Mouse (Mus musculus): ENCODE measurements around the gene Ptma. TPM values are rescaled to one million over a fixed set of nuclear protein-coding genes. Genes with fewer than 3 reads are reported as not detected.

Ptma gene
- polyA plus RNA-seq, 1 experiment from 2014 or later = 2,521 TPM

DNA sequence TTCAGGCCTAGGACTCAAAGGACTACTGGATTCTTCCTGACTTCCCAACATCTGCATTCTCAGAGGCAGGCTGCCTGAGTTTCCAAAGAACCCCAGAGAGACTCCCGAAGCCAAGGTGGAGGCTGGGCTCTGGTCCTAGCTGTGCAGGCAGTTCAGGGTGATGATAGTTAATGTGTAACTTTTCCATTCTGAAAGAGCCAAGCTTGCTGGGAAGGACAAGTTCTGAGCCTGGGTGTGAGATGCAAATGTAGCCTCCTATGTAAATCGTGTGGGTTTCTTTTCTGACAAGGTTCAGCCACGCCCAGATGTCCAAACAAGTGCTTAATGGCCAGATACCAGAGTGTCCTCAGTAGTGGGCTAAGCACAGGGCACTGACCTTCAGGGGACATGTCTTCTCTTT, 28.5 kb upstream of the Ptma start:
- Histone ChIP-seq H3K4me2 (no peak overlapping the region), H3K9me3 (no peaks in the 10 kb centered on the region), H3K4me1 (peaks cover 40% of the 10 kb centered on the region), H3K36me3 (no peaks in the 10 kb centered on the region), H3K4me3 (replicated peaks) (no peak overlapping the region), H3K27me3 (replicated peaks) (no peaks in the 10 kb centered on the region), H3K9ac (no peak overlapping the region), H3K27ac (peak overlapping the region; percentile 87)
- 33% methylated on average over 3 of the region's 3 CpGs for WGBS
- ATAC-seq (ENCODE audit: insufficient read depth, low FRiP score, low read depth) = peak; percentile 63

DNA sequence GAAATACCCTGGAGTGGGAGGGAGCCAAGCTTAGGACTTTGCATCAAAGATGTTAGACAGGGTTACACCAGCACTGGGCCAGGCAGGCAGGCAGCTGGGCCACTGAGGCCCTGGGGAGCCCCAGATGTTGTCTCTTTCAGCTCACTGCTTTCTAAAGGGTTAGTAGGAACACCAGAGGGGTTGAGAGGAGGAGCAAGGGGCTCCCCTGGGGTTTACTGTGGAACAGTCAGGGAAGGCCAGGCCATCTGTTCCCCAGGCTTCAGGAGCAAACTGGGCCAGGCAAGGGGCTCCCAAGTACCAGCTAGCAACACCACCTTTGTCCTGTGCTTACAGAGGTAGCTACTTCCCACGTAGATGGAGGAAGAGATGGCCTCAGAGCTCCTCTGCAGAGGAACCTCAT, 27.9 kb upstream of the Ptma start:
- Histone ChIP-seq H3K9me3 (no peaks in the 10 kb centered on the region), H3K27me3 (replicated peaks) (no peaks in the 10 kb centered on the region), H3K4me1 (peaks cover 46% of the 10 kb centered on the region), H3K9ac (no peak overlapping the region), H3K4me2 (no peak overlapping the region), H3K27ac (peak overlapping the region; percentile 87), H3K36me3 (no peaks in the 10 kb centered on the region), H3K4me3 (replicated peaks) (no peak overlapping the region)
- ATAC-seq (ENCODE audit: insufficient read depth, low FRiP score, low read depth) = no peak
- 61% methylated on average over 1 of the region's 1 CpGs for WGBS

DNA sequence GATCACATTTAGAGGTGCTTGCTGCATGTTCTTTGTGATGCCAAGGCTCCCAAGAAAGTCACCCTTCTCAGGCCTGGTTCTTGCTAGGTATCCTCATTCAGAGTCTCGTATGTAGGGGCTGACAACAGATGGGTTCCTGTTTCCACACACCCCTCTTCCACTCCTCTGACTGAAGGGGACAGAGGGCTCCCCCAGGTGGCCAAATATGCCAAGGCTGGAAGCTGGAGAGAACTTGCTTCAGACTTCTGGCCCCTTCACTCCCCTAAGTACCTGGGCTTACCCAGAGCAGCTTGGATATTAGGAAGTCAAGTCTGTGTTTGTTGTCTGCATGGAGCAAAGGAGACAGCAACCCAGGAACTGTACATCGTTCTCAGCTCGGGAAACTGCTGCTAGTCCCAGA, 26.6 kb upstream of the Ptma start:
- H3K9me3 ChIP-seq = no peaks in the 10 kb centered on the region
- H3K27ac ChIP-seq = peak overlapping the region; percentile 26; the same call in 1 of the 2 replicates
- ATAC-seq (ENCODE audit: insufficient read depth, low FRiP score, low read depth) = no peak
- no peaks in the 10 kb centered on the region for H3K27me3 ChIP-seq (replicated peaks)
- no peaks in the 10 kb centered on the region for H3K36me3 ChIP-seq
- H3K4me3 ChIP-seq (replicated peaks) = no peak overlapping the region
- WGBS = 31% methylated on average over 3 of the region's 3 CpGs
- H3K9ac ChIP-seq = no peak overlapping the region
- no peak overlapping the region for H3K4me2 ChIP-seq
- peaks cover 53% of the 10 kb centered on the region for H3K4me1 ChIP-seq

DNA sequence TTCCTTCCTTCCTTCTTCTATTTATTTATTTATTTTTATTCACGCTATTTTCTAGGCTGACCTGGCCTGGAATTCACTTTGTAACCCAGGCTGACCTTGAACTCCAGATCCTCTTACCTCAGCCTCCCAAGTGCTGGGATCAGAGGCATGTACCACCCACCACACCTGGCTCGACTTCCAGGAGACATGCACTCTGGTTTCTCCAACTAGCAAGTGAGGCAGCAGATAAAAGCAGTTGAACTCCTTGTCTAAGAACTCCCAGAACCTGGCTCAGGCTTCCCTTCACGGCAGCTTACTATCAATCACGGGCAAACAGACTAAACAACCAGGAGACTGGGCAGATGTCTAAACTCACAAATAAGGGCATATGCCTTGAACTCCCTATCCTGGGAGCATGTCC, 25.8 kb upstream of the Ptma start:
- WGBS = 56% methylated on average over 4 of the region's 4 CpGs
- ATAC-seq (ENCODE audit: insufficient read depth, low FRiP score, low read depth) = no peak
- H3K27ac ChIP-seq = peak overlapping the region; percentile 33; the same call in 1 of the 2 replicates
- H3K9me3 ChIP-seq = no peaks in the 10 kb centered on the region
- peaks cover 61% of the 10 kb centered on the region for H3K4me1 ChIP-seq
- no peak overlapping the region for H3K4me3 ChIP-seq (replicated peaks)
- H3K4me2 ChIP-seq = no peak overlapping the region
- no peaks in the 10 kb centered on the region for H3K36me3 ChIP-seq
- no peaks in the 10 kb centered on the region for H3K27me3 ChIP-seq (replicated peaks)
- no peak overlapping the region for H3K9ac ChIP-seq

DNA sequence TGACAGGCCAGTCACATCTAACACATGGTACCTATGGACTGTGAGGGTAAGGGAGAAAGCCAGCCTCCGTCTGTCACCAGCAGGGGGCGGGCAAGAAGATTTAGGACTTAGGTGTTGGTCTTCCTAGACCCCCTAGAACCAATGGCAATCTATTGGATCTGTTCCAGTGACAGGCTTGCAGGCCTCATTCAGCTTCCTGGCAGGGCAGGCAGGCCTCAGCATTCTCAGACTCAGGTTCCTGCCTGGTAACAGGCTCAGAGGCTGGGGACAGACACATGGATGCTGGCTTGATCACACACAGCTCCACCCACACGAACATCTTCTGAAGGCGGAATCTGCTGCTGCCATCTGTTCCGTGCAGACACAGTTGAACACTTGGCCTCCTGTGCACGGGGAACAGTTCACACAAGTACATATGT, 25.4 kb upstream of the Ptma start:
- 30% methylated on average over 6 of the region's 6 CpGs for WGBS

DNA sequence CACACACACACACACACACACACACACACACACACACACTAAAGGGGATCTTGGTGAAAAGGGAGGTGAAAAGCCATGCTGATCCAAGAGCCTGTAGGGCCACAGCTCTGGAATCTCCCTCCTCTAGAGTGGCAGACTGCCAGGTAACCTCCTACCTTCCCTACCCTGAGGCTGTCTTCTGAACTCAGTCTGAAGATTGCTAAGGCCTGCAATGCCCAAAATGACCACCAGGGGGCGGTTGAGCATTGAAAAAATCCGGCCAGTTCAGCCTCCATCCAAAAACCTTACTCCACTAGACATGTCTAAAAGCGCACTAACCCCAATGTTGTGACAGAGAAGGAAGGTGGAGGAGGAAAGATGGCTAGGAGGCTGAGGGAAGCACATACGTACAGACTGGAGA, 25.0 kb upstream of the Ptma start:
- WGBS = 1% methylated on average over 4 of the region's 4 CpGs
- Histone ChIP-seq H3K4me2 (peak overlapping the region; percentile 22; the same call in 1 of the 2 replicates), H3K9ac (no peak overlapping the region), H3K4me1 (peaks cover 67% of the 10 kb centered on the region), H3K27ac (peak overlapping the region; percentile 98), H3K4me3 (replicated peaks) (no peak overlapping the region), H3K9me3 (no peaks in the 10 kb centered on the region), H3K36me3 (no peaks in the 10 kb centered on the region), H3K27me3 (replicated peaks) (no peaks in the 10 kb centered on the region)
- ATAC-seq (ENCODE audit: insufficient read depth, low FRiP score, low read depth) = no peak

More for the DNA sequence above, 25.4 kb upstream of the Ptma start:
- no peak overlapping the region for H3K9ac ChIP-seq
- H3K27ac ChIP-seq = peak overlapping the region; percentile 98
- no peak overlapping the region for H3K4me3 ChIP-seq (replicated peaks)
- ATAC-seq (ENCODE audit: insufficient read depth, low FRiP score, low read depth) = no peak
- H3K4me2 ChIP-seq = no peak overlapping the region
- no peaks in the 10 kb centered on the region for H3K36me3 ChIP-seq
- H3K9me3 ChIP-seq = no peaks in the 10 kb centered on the region
- H3K27me3 ChIP-seq (replicated peaks) = no peaks in the 10 kb centered on the region
- peaks cover 62% of the 10 kb centered on the region for H3K4me1 ChIP-seq

DNA sequence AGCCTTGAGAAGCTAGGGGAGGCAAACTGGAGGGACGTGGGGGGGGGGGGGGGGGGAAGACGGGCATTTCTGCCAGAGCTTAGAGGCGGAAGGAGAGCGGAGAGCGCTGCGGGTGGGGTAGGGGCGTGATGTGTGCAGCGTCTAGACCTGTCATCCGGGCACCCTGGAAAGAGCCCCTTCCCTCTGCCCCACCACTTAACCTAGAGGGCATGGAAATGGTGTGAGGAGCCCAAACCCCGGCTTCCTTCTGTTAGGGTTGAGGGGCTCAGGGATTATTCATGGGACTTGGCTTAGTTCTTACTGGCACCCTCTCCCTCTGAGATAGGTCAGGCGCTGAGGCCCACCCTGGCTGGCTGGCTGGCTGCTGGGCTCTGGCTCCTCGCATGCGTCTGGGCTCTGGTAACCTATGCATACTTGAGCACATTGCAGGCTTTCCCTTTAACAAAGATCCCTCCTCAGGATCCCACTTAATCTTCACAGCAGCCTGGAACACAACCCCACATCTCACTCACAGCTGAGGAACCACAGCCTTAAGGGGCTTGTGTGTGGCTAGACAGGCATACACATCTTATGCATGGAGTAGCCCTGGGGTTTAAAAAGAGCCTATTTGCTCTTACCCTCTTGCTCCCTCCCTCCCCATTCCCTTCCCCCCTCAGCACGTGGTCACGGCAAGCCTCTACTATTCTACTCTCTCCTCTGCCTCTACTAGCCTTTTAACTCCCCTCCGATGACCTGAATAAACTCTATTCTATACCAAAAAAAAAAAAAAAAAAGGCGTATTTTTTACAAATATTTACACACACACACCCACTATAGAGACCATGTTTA, 24.1 kb upstream of the Ptma start:
- Histone ChIP-seq H3K36me3 (no peaks in the 10 kb centered on the region), H3K9me3 (no peaks in the 10 kb centered on the region), H3K27ac (peak overlapping the region; percentile 98), H3K4me1 (peaks cover 61% of the 10 kb centered on the region), H3K9ac (no peak overlapping the region), H3K27me3 (replicated peaks) (no peaks in the 10 kb centered on the region), H3K4me2 (peak overlapping the region; percentile 85; the same call in 1 of the 2 replicates), H3K4me3 (replicated peaks) (no peak overlapping the region)
- 29% methylated on average over 15 of the region's 17 CpGs for WGBS
- no peak for ATAC-seq (ENCODE audit: insufficient read depth, low FRiP score, low read depth)

DNA sequence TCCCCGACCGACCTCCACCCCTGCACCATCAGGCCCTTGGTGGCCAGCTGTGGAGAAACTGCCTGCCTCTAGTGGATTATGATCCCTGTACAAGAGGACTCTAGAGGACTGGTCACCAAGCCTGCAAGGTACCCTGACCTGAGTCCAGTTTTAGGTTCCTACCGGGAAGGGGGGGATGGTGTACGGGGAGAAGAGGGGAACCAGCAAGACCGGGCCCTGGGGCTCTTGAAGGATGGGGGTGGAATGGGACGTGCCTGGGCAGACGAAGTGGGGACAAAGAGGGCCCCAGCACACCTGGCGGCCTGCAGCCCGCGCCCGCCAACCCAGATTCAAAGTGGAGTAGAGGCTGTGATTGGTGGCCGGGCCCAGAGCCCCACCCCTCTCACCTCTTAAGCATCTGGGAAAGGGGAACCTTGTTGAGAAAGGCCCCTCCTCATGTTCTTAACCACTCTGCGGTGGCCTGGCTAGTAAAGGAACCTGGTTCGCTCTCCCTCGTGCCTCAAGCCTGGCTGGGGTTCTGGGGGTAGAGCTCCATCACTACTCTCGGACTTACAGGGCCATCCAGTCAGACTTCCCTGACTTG, 23.3 kb upstream of the Ptma start:
- no peaks in the 10 kb centered on the region for H3K27me3 ChIP-seq (replicated peaks)
- H3K4me1 ChIP-seq = peaks cover 59% of the 10 kb centered on the region
- 17% methylated on average over 16 of the region's 16 CpGs for WGBS
- peak overlapping the region; percentile 98 for H3K27ac ChIP-seq
- peak overlapping the region; percentile 47 for H3K4me3 ChIP-seq (replicated peaks)
- H3K9me3 ChIP-seq = no peaks in the 10 kb centered on the region
- peak overlapping the region; percentile 85 for H3K4me2 ChIP-seq
- peak overlapping the region; percentile 53; the same call in 1 of the 2 replicates for H3K9ac ChIP-seq
- H3K36me3 ChIP-seq = no peaks in the 10 kb centered on the region
- ATAC-seq (ENCODE audit: insufficient read depth, low FRiP score, low read depth) = peak; percentile 19; the same call in 1 of the 2 replicates

DNA sequence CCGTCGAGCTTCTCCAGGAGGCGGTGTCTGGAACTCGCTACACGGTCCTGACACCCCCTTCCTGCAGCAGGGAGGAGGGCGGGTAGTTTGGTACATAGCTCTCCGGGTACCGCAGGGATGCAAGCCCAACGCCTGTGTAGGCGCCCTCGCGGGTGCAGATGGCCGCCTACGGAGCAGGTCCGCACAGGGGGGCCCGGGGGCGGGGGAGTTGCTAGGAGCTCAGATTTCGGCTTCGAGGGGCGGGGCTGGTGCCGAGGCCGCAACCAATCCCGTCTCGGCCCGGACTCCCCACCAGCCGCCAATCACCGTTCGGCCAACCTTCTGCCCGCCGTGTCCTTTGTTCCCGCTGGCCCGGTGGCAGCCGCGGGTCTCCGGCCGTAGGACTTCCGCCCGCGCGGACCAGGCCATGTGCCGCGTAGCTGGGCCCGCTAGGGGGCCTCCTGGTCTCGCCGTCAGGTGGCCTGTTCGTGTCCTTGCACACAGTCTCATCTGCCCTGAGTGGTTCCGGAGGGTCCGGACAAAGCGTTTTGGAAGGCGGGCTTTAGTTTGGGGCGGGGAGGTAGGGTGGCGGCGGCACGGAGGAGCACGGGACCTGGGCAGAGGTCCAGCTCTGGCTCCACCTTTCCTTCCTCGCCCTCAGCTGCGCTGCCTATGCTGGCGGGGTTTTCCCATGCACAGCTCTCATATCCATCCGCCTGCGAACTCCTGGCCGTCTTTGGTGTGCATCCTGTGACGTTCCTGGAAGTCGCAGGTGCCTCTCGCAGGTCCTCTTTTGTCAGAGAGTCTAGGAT, 22.4 kb upstream of the Ptma start:
- H3K36me3 ChIP-seq = no peaks in the 10 kb centered on the region
- H3K4me3 ChIP-seq (replicated peaks) = peak overlapping the region; percentile 47
- H3K9ac ChIP-seq = peak overlapping the region; percentile 53; the same call in 1 of the 2 replicates
- no peaks in the 10 kb centered on the region for H3K9me3 ChIP-seq
- under 1% methylated on average over 64 of the region's 64 CpGs for WGBS
- peak overlapping the region; percentile 85 for H3K4me2 ChIP-seq
- no peaks in the 10 kb centered on the region for H3K27me3 ChIP-seq (replicated peaks)
- ATAC-seq (ENCODE audit: insufficient read depth, low FRiP score, low read depth) = peak; percentile 88
- peaks cover 53% of the 10 kb centered on the region for H3K4me1 ChIP-seq
- peak overlapping the region; percentile 98 for H3K27ac ChIP-seq

DNA sequence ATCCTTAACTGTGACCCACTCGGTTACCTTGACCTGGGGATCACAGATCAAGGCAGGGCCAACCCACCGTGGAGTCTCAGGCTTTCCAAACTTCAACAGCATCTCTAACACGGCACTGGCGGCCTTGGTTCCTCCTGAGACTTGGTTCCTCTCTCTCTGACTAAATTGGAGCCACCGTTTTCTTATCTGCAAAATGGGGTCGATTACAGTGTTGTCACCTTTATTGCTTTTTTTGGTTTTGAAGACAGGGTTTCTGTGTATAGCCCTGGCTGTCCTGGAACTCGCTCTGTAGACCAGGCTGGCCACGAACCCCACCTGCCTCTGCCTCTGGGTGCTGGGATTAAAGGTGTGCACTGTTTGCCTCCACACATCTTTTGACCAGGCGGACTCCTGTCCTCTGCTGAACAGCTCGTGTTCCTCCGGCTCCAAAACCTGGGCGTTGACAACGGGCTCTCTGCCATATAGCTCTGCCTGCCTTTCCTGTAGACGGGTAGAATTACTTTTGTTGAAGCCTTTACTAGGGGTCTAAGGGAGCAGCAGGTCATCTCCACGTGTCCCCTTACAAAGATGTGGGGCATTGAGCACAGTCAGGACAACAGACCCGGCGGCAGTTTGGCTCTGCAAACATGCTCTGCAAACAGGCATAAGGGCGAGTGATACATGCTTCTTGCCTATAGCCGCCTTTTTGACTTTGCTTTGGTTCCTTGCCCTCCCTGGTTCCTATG, 21.7 kb upstream of the Ptma start:
- Histone ChIP-seq H3K4me2 (peak overlapping the region; percentile 85), H3K4me3 (replicated peaks) (peak overlapping the region; percentile 47), H3K36me3 (no peaks in the 10 kb centered on the region), H3K9me3 (no peaks in the 10 kb centered on the region), H3K27ac (peak overlapping the region; percentile 98), H3K9ac (peak overlapping the region; percentile 26; the same call in 1 of the 2 replicates), H3K27me3 (replicated peaks) (no peaks in the 10 kb centered on the region), H3K4me1 (peaks cover 56% of the 10 kb centered on the region)
- WGBS = 19% methylated on average over 19 of the region's 19 CpGs
- ATAC-seq (ENCODE audit: insufficient read depth, low FRiP score, low read depth) = no peak

DNA sequence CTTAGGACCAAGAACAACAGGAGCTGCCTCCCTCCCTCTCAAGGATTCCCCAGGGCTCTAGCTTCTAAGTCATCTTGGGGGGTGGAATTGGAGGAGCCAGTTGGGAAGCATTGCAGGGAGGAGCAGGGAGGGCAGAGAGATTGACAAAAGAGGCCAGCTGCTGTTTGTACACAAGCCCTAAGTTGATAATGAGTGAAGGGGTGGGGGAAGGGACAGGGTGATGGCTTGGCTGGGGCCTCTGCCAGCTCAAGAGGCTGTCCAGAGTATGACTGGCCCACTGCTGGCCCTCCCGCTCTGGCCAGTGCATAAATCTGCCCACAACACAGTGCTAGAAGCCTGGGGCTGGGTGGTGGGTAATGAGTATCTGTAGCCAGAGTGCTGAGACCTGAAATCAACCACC, 21.1 kb upstream of the Ptma start:
- no peaks in the 10 kb centered on the region for H3K9me3 ChIP-seq
- WGBS = 83% methylated on average over 1 of the region's 1 CpGs
- no peak overlapping the region for H3K9ac ChIP-seq
- H3K36me3 ChIP-seq = no peaks in the 10 kb centered on the region
- peaks cover 56% of the 10 kb centered on the region for H3K4me1 ChIP-seq
- ATAC-seq (ENCODE audit: insufficient read depth, low FRiP score, low read depth) = no peak
- H3K4me3 ChIP-seq (replicated peaks) = no peak overlapping the region
- H3K27me3 ChIP-seq (replicated peaks) = no peaks in the 10 kb centered on the region
- H3K27ac ChIP-seq = peak overlapping the region; percentile 98
- H3K4me2 ChIP-seq = peak overlapping the region; percentile 85
